Mouse (Mus musculus) Muller cell, postnatal 12 days (primary cell): Measurements from ENCODE around the gene Ttll9.

ENCODE experiments used
- DNase-seq: peaks from one replicate; pipeline ENCODE4 v3.0.0-alpha.2; 2015; ENCODE audit errors: inconsistent ontology term

Gene Ttll9

GRCm38 (mm10) chr2:152962091-152962793 is at the start of gene Ttll9:
TSS of gene Ttll9 (plus strand) at chr2:152962485.
- peak; percentile 94 for DNase-seq

GRCm38 (mm10) chr2:152913471-152913870 is 48.8 kb upstream of the Ttll9 start:
- DNase-seq = no peak

GRCm38 (mm10) chr2:152914310-152915120 is 47.8 kb upstream of the Ttll9 start:
- peak; percentile 89 for DNase-seq

- DNase-seq = no peak
These were observed 46.8 kb upstream of the Ttll9 start for GRCm38 (mm10) chr2:152915453-152915852.

GRCm38 (mm10) chr2:152916111-152916510 is 46.2 kb upstream of the Ttll9 start:
- DNase-seq = no peak

GRCm38 (mm10) chr2:152917671-152918070 is 44.6 kb upstream of the Ttll9 start:
- no peak for DNase-seq

GRCm38 (mm10) chr2:152922376-152922775 is 39.9 kb upstream of the Ttll9 start:
- DNase-seq = no peak

GRCm38 (mm10) chr2:152923621-152924020 is 38.7 kb upstream of the Ttll9 start:
- no peak for DNase-seq

- no peak for DNase-seq
These were observed 38.2 kb upstream of the Ttll9 start for GRCm38 (mm10) chr2:152924128-152924527.

GRCm38 (mm10) chr2:152924543-152924942 is 37.7 kb upstream of the Ttll9 start:
- DNase-seq = no peak

GRCm38 (mm10) chr2:152925189-152925872 is 37.0 kb upstream of the Ttll9 start:
- peak; percentile 64 for DNase-seq

GRCm38 (mm10) chr2:152926896-152927295 is 35.4 kb upstream of the Ttll9 start:
- no peak for DNase-seq

- DNase-seq = no peak
These were observed 34.9 kb upstream of the Ttll9 start for GRCm38 (mm10) chr2:152927371-152927770.

GRCm38 (mm10) chr2:152928219-152928987 is 33.9 kb upstream of the Ttll9 start:
- no peak for DNase-seq

- no peak for DNase-seq
These were observed 33.3 kb upstream of the Ttll9 start for GRCm38 (mm10) chr2:152928988-152929370.

- peak; percentile 55 for DNase-seq
These were observed 32.0 kb upstream of the Ttll9 start for GRCm38 (mm10) chr2:152930276-152930675.

GRCm38 (mm10) chr2:152931456-152932160 is 30.7 kb upstream of the Ttll9 start:
- peak; percentile 79 for DNase-seq

- DNase-seq = peak; percentile 70
These were observed 29.2 kb upstream of the Ttll9 start, which contains the start of gene Foxs1 for GRCm38 (mm10) chr2:152933048-152933447. TSS of gene Foxs1 (minus strand) at chr2:152933208.

GRCm38 (mm10) chr2:152933614-152934013 is 28.7 kb upstream of the Ttll9 start:
- DNase-seq = peak; percentile 73

GRCm38 (mm10) chr2:152939846-152940245 is 22.4 kb upstream of the Ttll9 start:
- DNase-seq = no peak

- no peak for DNase-seq
These were observed 21.2 kb upstream of the Ttll9 start for GRCm38 (mm10) chr2:152941106-152941505.
